Mouse (Mus musculus) bone marrow, adult 2 months (tissue): ENCODE results near the gene Tasp1.

Experiments
- CTCF ChIP-seq: fragments of 200-500 bp; IDR thresholded peaks from 2 replicates; pipeline ENCODE4 v1.5.1; 2011; ENCODE audit warnings: low read length, control low read depth; ENCODE audit not compliant: control insufficient read depth, insufficient read depth
- POLR2A ChIP-seq: fragments of 200-500 bp; IDR thresholded peaks from 2 replicates; pipeline ENCODE4 v1.6.1; 2011; ENCODE audit warnings: low read depth, mild to moderate bottlenecking, control low read depth, low read length, borderline replicate concordance; ENCODE audit not compliant: control insufficient read depth

DNA sequence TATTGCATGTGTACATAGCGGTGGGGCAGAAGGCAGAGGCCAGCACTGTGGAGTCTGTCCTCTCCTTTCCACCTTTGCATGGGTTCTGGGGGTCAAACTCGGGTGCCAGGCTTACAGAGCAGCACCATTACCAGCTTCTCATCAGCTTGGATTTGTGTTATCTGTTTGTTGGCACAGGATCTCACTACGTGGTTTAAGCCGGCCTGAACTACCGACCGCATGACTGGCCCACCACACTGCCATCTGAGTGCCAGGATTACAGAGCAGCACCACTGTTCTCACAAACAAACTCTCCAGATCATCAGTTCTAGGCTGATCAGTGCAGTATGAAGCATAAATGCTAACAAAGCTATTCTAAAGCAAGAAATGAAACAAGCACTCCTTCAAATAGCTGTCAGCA, 8.5 kb downstream of the Tasp1 start:
- TF ChIP-seq CTCF (no peak), POLR2A (no peak)
